Mouse (Mus musculus) heart, embryonic 10.5 days (tissue): ENCODE results near the gene Ptpn20. TPM values are rescaled to one million over a fixed set of nuclear protein-coding genes. Genes with fewer than 3 reads are reported as not detected.
A peak's percentile ranks its signal among the peaks of the same experiment; 100 is the strongest.

Source experiments
- DNase-seq: peaks from one replicate; pipeline ENCODE4 v3.0.0-alpha.2; 2017; ENCODE audit warnings: low spot score
- H3K27ac ChIP-seq: fragments of 300-500 bp; sonication (generic); 2 replicates; pipeline ENCODE4 v1.5.1; 2016; ENCODE audit warnings: mild to moderate bottlenecking
- H3K27me3 ChIP-seq: fragments of 300-500 bp; sonication (generic); 2 replicates; pipeline ENCODE4 v1.6.1; 2016; ENCODE audit warnings: mild to moderate bottlenecking; ENCODE audit not compliant: poor library complexity, insufficient read depth, severe bottlenecking
- H3K36me3 ChIP-seq: fragments of 300-500 bp; sonication (generic); 2 replicates; pipeline ENCODE4 v1.6.1; 2016; ENCODE audit warnings: mild to moderate bottlenecking, moderate library complexity
- H3K4me1 ChIP-seq: fragments of 300-500 bp; sonication (generic); 2 replicates; pipeline ENCODE4 v1.6.1; 2016; ENCODE audit warnings: mild to moderate bottlenecking
- H3K4me3 ChIP-seq: fragments of 300-500 bp; sonication (generic); 2 replicates; pipeline ENCODE4 v1.5.1; 2016; ENCODE audit warnings: mild to moderate bottlenecking, moderate library complexity
- H3K9me3 ChIP-seq: fragments of 300-500 bp; sonication (generic); 2 replicates; pipeline ENCODE4 v1.6.1; 2016; ENCODE audit warnings: mild to moderate bottlenecking, moderate library complexity
- WGBS: fragments of 180-500 bp; shearing (Covaris S2); methylation state at CpG from one replicate; pipeline ENCODE4 v1.1.7; 2016; 5-methylcytosine and 5-hydroxymethylcytosine counted together
- polyA plus RNA-seq: library from polyadenylated mRNA; unstranded; fragments of >200 nt; fragmentation: Nextera tagmentation; extraction: Ambion mirVana; gene quantifications from 2 replicates; pipeline ENCODE4 v1.2.1, GENCODE M21; 2016

Ptpn20 gene
- polyA plus RNA-seq, 1 experiment from 2014 or later: 0.23 TPM

DNA sequence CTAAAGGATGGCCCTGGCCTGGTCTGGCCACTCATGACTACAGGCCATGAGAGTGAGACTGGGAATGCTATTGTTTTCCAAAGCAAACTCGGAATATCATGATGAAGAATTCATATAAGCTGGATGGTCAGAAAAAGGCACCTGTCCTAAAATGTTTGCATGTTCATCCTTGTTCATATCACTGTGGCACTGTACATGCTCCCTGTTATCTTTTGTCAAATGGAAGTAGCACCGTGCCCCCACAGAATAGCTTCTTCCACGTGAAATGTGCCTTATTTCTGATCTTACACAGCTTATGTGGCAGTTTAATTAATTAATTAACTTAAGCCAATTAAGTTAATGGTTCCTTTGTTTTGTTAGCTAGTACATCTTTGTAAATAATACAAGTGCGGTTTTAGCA, 45.3 kb downstream of the Ptpn20 start:
- Histone ChIP-seq H3K9me3 (no peaks in the 10 kb centered on the region), H3K27me3 (no peaks in the 10 kb centered on the region), H3K36me3 (no peaks in the 10 kb centered on the region), H3K4me1 (no peaks in the 10 kb centered on the region), H3K27ac (no peak overlapping the region), H3K4me3 (no peak overlapping the region)
- no peak for DNase-seq
- 80% methylated on average over 4 of the region's 4 CpGs for WGBS

GRCm38 (mm10) chr14:33634774-33635173, 45.8 kb downstream of the Ptpn20 start:
- no peaks in the 10 kb centered on the region for H3K36me3 ChIP-seq
- no peaks in the 10 kb centered on the region for H3K4me1 ChIP-seq
- no peak overlapping the region for H3K27ac ChIP-seq
- no peaks in the 10 kb centered on the region for H3K27me3 ChIP-seq
- no peaks in the 10 kb centered on the region for H3K9me3 ChIP-seq
- no peak overlapping the region for H3K4me3 ChIP-seq
- no peak for DNase-seq
- WGBS: 86% methylated on average over 1 of the region's 1 CpGs

- no peaks in the 10 kb centered on the region for H3K9me3 ChIP-seq
- H3K4me1 ChIP-seq: no peaks in the 10 kb centered on the region
- H3K27me3 ChIP-seq: no peaks in the 10 kb centered on the region
- 75% methylated on average over 5 of the region's 5 CpGs for WGBS
- DNase-seq: no peak
- H3K27ac ChIP-seq: no peak overlapping the region
- no peak overlapping the region for H3K4me3 ChIP-seq
- no peaks in the 10 kb centered on the region for H3K36me3 ChIP-seq
Observed at GRCm38 (mm10) chr14:33639357-33639756, 50.4 kb downstream of the Ptpn20 start.

DNA sequence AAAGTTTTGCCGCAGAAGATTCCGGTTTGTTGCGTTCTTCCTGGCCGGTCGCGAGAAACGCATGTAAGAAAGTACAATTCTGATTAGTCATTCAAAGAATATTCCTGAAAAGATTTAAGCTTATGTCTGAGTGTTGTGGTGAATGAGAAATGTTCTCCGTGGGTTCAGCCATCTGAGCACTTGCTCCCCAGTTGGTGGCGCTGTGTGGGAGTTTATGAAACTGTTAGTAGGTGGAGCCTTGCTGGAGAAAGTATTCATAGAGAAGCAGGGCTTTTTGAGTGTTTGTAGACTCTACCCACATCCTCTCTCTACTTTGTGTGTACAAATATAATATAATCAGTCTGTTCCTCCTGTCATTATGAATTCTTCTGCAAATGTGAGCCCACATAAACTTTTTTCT, 61.7 kb downstream of the Ptpn20 start:
- Histone ChIP-seq H3K27me3 (no peaks in the 10 kb centered on the region), H3K36me3 (no peaks in the 10 kb centered on the region), H3K9me3 (peaks cover 5% of the 10 kb centered on the region), H3K27ac (no peak overlapping the region), H3K4me1 (0 out of 2 replicates have a peak, but pooled peaks cover 2% of the 10 kb centered on the region), H3K4me3 (no peak overlapping the region)
- DNase-seq: no peak
- WGBS: 89% methylated on average over 9 of the region's 9 CpGs

DNA sequence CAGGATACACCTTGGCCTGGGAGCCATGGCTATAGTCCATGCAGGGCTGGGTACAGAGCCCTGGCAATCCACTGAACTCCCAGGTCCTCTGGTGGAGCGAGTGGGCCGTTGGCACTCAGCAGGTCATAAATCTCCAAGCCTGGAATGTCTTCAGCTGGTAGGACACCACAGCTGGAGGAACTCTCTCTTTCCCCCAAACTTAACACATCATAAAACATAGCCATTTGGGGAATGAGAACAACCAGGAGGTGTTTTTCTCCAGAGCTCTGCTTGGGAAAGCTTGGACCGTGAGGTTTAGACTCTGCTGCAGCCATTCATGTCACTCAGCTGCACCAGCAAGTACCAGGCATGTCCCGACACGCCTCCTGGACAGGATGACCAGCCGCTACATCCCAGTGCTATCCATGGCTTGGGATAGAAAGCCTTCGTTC, 68.5 kb downstream of the Ptpn20 start:
- WGBS: 87% methylated on average over 7 of the region's 7 CpGs
- H3K36me3 ChIP-seq: no peaks in the 10 kb centered on the region
- no peak overlapping the region for H3K27ac ChIP-seq
- 0 out of 2 replicates have a peak, but pooled peaks cover 2% of the 10 kb centered on the region for H3K4me1 ChIP-seq
- no peak overlapping the region for H3K4me3 ChIP-seq
- no peaks in the 10 kb centered on the region for H3K9me3 ChIP-seq
- DNase-seq: peak; percentile 53
- 0 out of 2 replicates have a peak, but pooled peaks cover 5% of the 10 kb centered on the region for H3K27me3 ChIP-seq

GRCm38 (mm10) chr14:33658331-33658730, 69.3 kb downstream of the Ptpn20 start:
- Histone ChIP-seq H3K9me3 (no peaks in the 10 kb centered on the region), H3K27ac (no peak overlapping the region), H3K4me3 (no peak overlapping the region), H3K27me3 (0 out of 2 replicates have a peak, but pooled peaks cover 5% of the 10 kb centered on the region), H3K36me3 (no peaks in the 10 kb centered on the region), H3K4me1 (0 out of 2 replicates have a peak, but pooled peaks cover 2% of the 10 kb centered on the region)
- DNase-seq: peak; percentile 56
- 84% methylated on average over 2 of the region's 2 CpGs for WGBS

DNA sequence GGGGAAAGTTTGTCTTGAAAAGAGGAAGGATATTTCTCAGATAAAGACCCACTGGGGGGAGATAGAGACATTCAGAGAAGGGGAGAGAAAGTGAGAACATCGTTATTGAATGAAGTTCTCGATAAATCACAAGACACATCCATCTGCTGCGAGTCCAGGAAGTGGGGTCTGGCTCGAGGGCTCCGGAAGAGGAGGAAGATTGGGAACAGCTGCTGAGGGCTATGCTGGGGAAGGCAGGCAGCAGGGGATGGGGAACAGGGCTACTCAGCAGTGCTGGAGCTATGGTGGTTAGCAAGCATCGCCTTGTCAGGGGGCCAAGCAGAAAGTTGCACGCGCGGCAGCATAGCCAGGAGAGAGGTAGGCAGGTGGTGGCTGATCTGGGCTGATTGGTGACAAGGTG, 73.1 kb downstream of the Ptpn20 start:
- no peak overlapping the region for H3K27ac ChIP-seq
- H3K27me3 ChIP-seq: 0 out of 2 replicates have a peak, but pooled peaks cover 5% of the 10 kb centered on the region
- WGBS: 65% methylated on average over 9 of the region's 9 CpGs
- no peaks in the 10 kb centered on the region for H3K9me3 ChIP-seq
- H3K4me1 ChIP-seq: no peaks in the 10 kb centered on the region
- peak; percentile 68 for DNase-seq
- H3K36me3 ChIP-seq: no peaks in the 10 kb centered on the region
- H3K4me3 ChIP-seq: no peak overlapping the region

DNA sequence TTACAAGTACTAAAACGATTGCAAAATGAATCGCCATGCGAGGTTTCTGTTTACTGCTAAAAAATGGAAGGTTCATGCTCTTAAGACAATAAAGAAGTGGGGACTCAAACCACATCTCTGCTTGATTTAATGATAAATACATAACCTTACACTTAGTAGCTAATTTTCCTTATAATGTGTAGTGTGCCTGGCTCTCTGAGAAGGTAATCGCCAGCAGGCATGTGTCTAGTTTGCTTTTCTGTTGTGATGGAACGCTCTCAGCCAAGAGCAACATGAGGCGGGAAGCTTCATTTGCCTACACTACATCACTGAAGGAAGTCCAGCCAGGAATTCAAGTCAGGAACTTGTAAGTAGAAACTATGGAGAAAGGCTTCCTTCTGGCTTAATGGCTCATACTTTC, 77.3 kb downstream of the Ptpn20 start:
- Histone ChIP-seq H3K27me3 (0 out of 2 replicates have a peak, but pooled peaks cover 5% of the 10 kb centered on the region), H3K4me3 (no peak overlapping the region), H3K4me1 (no peaks in the 10 kb centered on the region), H3K27ac (no peak overlapping the region), H3K9me3 (no peaks in the 10 kb centered on the region), H3K36me3 (no peaks in the 10 kb centered on the region)
- DNase-seq: no peak
- 88% methylated on average over 6 of the region's 6 CpGs for WGBS

DNA sequence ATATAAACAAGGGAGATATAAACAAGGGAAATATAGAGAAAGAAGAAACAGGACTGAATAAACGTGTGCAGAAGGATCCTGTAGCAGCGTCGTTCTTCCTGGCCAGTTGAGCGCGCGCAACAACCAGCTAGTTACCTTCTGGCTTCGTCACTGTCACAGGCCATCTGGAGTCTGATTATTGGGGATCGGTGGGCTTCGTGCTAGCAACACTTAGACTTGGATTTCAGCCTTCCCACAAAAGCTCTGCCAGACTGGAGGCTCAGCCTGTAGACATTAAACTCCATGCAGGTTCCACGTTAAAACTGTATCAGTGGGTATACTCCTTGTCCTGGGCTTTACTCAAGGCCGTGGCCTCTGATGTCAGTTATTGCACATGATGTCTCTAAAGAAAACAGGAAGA, 80.9 kb downstream of the Ptpn20 start:
- no peaks in the 10 kb centered on the region for H3K9me3 ChIP-seq
- H3K36me3 ChIP-seq: no peaks in the 10 kb centered on the region
- H3K27ac ChIP-seq: no peak overlapping the region
- no peak overlapping the region for H3K4me3 ChIP-seq
- 89% methylated on average over 11 of the region's 11 CpGs for WGBS
- DNase-seq: no peak
- no peaks in the 10 kb centered on the region for H3K4me1 ChIP-seq
- H3K27me3 ChIP-seq: peaks cover 16% of the 10 kb centered on the region; the same call in 1 of the 2 replicates

- H3K36me3 ChIP-seq: no peaks in the 10 kb centered on the region
- no peak overlapping the region for H3K4me3 ChIP-seq
- no peaks in the 10 kb centered on the region for H3K4me1 ChIP-seq
- H3K9me3 ChIP-seq: no peaks in the 10 kb centered on the region
- DNase-seq: no peak
- WGBS: 73% methylated on average over 5 of the region's 5 CpGs
- H3K27ac ChIP-seq: no peak overlapping the region
- peaks cover 48% of the 10 kb centered on the region for H3K27me3 ChIP-seq
Observed at GRCm38 (mm10) chr14:33673350-33674087, 84.5 kb downstream of the Ptpn20 start.

DNA sequence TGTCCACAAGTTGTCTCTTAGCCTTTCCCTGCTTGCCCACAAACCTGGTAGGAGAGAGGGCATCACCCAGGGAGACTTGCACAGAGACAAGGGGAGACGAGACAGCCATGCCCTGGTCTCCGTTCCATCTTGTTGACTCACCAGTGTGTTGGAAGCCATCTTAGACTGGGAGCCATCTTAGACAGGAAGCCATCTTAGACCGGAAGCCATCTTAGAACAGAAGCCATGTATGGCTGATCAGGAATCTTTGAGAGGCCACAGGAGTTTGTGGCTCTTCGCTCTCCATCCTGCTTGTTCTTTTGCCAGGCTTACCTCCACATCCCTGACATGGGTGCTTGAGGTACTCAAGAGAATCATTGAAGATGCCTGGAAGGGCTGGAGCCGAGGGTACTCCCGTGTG, 89.0 kb downstream of the Ptpn20 start:
- Histone ChIP-seq H3K27ac (no peak overlapping the region), H3K4me1 (peaks cover 9% of the 10 kb centered on the region), H3K4me3 (no peak overlapping the region), H3K36me3 (no peaks in the 10 kb centered on the region), H3K9me3 (no peaks in the 10 kb centered on the region), H3K27me3 (peaks cover 54% of the 10 kb centered on the region)
- no peak for DNase-seq
- WGBS: 87% methylated on average over 6 of the region's 6 CpGs

DNA sequence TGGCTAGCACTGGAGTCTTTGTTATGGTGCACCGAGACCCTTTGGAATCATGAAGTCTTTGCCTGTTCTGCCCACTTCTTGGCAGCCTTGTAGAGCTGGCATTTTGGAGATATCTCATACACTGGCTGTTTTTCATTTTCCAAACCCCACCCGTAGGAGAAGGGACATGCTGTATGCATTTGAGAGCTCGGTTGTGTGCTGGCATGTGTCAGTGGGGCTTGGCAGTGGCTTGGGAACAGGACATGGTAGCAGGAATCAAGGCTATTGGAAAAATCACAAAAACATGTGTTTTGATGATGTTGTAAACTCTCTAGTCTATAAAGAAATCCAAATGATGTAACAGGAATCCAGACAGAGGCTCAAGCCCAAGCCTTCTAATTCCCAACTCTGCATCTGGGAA, 89.7 kb downstream of the Ptpn20 start:
- Histone ChIP-seq H3K4me3 (no peak overlapping the region), H3K27ac (no peak overlapping the region)
- 79% methylated on average over 3 of the region's 3 CpGs for WGBS

GRCm38 (mm10) chr14:33680621-33681020, 91.6 kb downstream of the Ptpn20 start:
- H3K9me3 ChIP-seq: no peaks in the 10 kb centered on the region
- no peak overlapping the region for H3K4me3 ChIP-seq
- H3K27ac ChIP-seq: no peak overlapping the region
- no peak for DNase-seq
- H3K4me1 ChIP-seq: peaks cover 18% of the 10 kb centered on the region
- no peaks in the 10 kb centered on the region for H3K36me3 ChIP-seq
- WGBS: 88% methylated on average over 6 of the region's 6 CpGs
- peaks cover 45% of the 10 kb centered on the region for H3K27me3 ChIP-seq

More for the DNA sequence above, 89.7 kb downstream of the Ptpn20 start:
- Histone ChIP-seq H3K9me3 (no peaks in the 10 kb centered on the region), H3K27me3 (peaks cover 57% of the 10 kb centered on the region), H3K36me3 (no peaks in the 10 kb centered on the region), H3K4me1 (peaks cover 15% of the 10 kb centered on the region)
- no peak for DNase-seq
